24 mouse cellular contexts compared by ENCODE assay signal in the genomic region with DNA sequence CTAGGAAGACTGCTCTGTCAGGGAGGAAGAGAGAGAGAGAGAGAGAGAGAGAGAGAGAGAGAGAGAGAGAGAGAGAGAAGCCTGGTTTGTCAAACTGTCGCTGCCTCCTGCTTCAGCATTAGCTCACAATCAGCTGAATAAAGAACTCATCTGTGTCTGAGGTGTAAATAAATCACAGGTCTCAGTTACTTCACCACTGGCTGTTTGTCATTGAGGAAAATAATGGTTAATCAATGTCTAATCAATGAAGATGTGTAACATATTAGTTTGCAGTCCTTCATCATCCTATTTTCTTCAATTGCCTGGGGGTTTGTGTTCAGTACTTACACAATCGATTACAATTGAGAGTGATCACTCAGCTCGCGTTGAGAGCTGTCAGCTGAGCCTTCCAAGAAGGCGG.
DNase-seq lines count a peak whose midpoint lies in the region; ATAC-seq lines count a peak whose summit lies in the region.
"Had no signal": no experiment of that assay in that cellular context is flagged by ENCODE, and none has a peak within 500 bp of the region (broad histone marks: within the 10 kb centered on the region; RNA-seq: fewer than 3 reads in every experiment).

No protein-coding gene starts in this region.

- no peak overlapping the region for H3K27ac ChIP-seq in hindbrain, embryonic 16.5 days (ENCODE audit: low read depth, low read length)
- no peak overlapping the region for H3K27ac ChIP-seq in midbrain, embryonic 15.5 days
- H3K27ac ChIP-seq: embryonic facial prominence, embryonic 15.5 days; gastrocnemius, adult 2 months; heart, embryonic 10.5 days; limb, embryonic 12.5 days; macrophage had no signal

- no peak overlapping the region for H3K9ac ChIP-seq in hindbrain, embryonic 16.5 days (ENCODE audit: low read depth, low read length)
- H3K9ac ChIP-seq in midbrain, embryonic 15.5 days, result no peak overlapping the region
- H3K9ac ChIP-seq: embryonic facial prominence, embryonic 15.5 days; limb, embryonic 12.5 days; liver, postnatal 0 days had no signal

- no peaks in the 10 kb centered on the region for H3K27me3 ChIP-seq in hindbrain, embryonic 16.5 days (replicated peaks; ENCODE audit: control insufficient read depth, insufficient read depth, low read length)
- H3K27me3 ChIP-seq in midbrain, embryonic 15.5 days (replicated peaks), result no peaks in the 10 kb centered on the region
- H3K27me3 ChIP-seq: limb, embryonic 12.5 days had no signal

- H3K9me3 ChIP-seq in hindbrain, embryonic 16.5 days (ENCODE audit: control insufficient read depth, low read length), result no peaks in the 10 kb centered on the region
- no peaks in the 10 kb centered on the region for H3K9me3 ChIP-seq in midbrain, embryonic 15.5 days
- H3K9me3 ChIP-seq: embryonic facial prominence, embryonic 15.5 days; heart, embryonic 10.5 days; limb, embryonic 12.5 days had no signal

- no peaks in the 10 kb centered on the region; the same call in 1 of the 2 replicates for H3K4me1 ChIP-seq in hindbrain, embryonic 16.5 days (ENCODE audit: control insufficient read depth, insufficient read depth, low read depth, low read length)
- peaks cover 2% of the 10 kb centered on the region; the same call in 1 of the 2 replicates for H3K4me1 ChIP-seq in midbrain, embryonic 15.5 days
- H3K4me1 ChIP-seq: embryonic facial prominence, embryonic 15.5 days; limb, embryonic 12.5 days had no signal

- peak; percentile 3 for DNase-seq in kidney, adult 9 months
- no peak for DNase-seq in kidney, postnatal 4 days
- peak; percentile 47 for DNase-seq in retina, embryonic 14.5 days (ENCODE audit: low spot score)
- no peak for DNase-seq in testis, postnatal 10 days (ENCODE audit: low spot score)
- DNase-seq: adrenal gland, adult 2 months; cerebellum, adult 18-20 months; gastrocnemius, adult 2 months; heart, postnatal 4 days; kidney, postnatal 25 days; layer of hippocampus, postnatal 36 days; liver, postnatal 0 days; thymus, adult 2 months; thymus, postnatal 4 days had no signal

- no peak; the same call in 1 of the 2 replicates for ATAC-seq in hindbrain, embryonic 16.5 days
- no peak for ATAC-seq in midbrain, embryonic 15.5 days (replicated peaks)
- ATAC-seq in frontal cortex, adult (ENCODE audit: low TSS enrichment), result no peak
- ATAC-seq: forebrain, embryonic 16.5 days; intestine, embryonic 16.5 days; liver, postnatal 0 days; lung, postnatal 0 days had no signal

- peak overlapping the region; percentile 17; the same call in 1 of the 2 replicates for H3K4me3 ChIP-seq in hindbrain, embryonic 16.5 days (ENCODE audit: low read length)
- no peak overlapping the region for H3K4me3 ChIP-seq in midbrain, embryonic 15.5 days
- H3K4me3 ChIP-seq: embryonic facial prominence, embryonic 15.5 days; heart, embryonic 10.5 days; limb, embryonic 12.5 days had no signal

- peak overlapping the region; percentile 45 for H3K4me2 ChIP-seq in hindbrain, embryonic 16.5 days (ENCODE audit: low read length)
- H3K4me2 ChIP-seq in midbrain, embryonic 15.5 days, result peak overlapping the region; percentile 2; the same call in 1 of the 2 replicates
- H3K4me2 ChIP-seq: embryonic facial prominence, embryonic 15.5 days; limb, embryonic 12.5 days; liver, embryonic 11.5 days had no signal

- WGBS in hindbrain, embryonic 16.5 days, result 27% methylated on average over 5 of the region's 5 CpGs
- 41% methylated on average over 5 of the region's 5 CpGs for WGBS in midbrain, embryonic 15.5 days

- H3K36me3 ChIP-seq in hindbrain, embryonic 16.5 days (ENCODE audit: control insufficient read depth, insufficient read depth, low read length), result no peaks in the 10 kb centered on the region
- H3K36me3 ChIP-seq in midbrain, embryonic 15.5 days (replicated peaks), result no peaks in the 10 kb centered on the region
- H3K36me3 ChIP-seq: embryonic facial prominence, embryonic 15.5 days; heart, embryonic 10.5 days; limb, embryonic 12.5 days had no signal

Comparison
In these comparisons a context has a peak if more than half of its experiments do, and no peak if none do; other contexts are left out.
1. DNase-seq: peak in kidney, adult 9 months (single experiment) and retina, embryonic 14.5 days (single experiment); none in kidney, postnatal 4 days (0 of 2) and testis, postnatal 10 days (single experiment).